Mouse (Mus musculus) thymus, postnatal 4 days (tissue): ENCODE data around the gene Fgfr2.
A peak's percentile ranks its signal among the peaks of the same experiment; 100 is the strongest.

Experiments used
- DNase-seq: peaks from one replicate; pipeline ENCODE4 v3.0.0; 2021

Fgfr2 gene

DNA sequence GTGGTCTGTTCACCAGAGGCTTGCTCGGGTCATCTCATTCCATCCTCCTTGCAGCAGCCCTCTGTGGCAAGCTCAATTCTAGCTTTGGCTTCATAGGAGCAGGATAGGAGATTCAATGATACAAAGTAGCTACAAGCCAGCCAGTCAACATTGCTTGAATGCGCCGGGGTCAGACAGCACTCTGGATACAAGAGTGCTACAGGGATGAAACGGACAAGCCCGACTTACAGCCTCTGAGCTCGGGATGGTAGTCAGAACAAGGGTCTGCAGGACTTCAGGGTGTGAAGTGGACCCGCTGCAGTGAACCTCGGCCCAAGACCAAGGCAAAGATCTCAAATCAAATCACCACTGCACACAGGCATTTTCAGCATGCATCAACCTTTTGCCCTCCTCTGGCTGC lies 1244.3 kb downstream of the Fgfr2 start:
- no peak for DNase-seq

DNA sequence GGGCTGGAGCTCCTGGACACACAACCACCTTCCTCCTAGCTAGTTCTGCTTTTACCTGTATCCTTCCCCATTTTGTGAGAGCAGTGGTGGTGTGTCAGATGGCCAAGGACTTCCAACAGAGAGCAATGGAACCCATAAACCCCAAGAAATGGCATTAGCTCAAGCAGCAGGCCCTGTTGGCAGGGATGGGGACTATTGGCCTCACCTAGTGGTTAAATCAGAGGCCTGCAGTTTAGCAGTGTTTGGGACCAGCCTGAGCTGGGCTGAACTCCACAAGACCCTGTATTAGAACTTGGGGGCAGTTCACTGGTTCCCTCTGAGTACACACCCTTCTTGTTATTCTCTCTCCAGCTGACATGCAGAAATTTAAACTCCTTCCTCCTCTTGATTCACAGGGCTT lies 1262.0 kb downstream of the Fgfr2 start:
- no peak for DNase-seq

DNA sequence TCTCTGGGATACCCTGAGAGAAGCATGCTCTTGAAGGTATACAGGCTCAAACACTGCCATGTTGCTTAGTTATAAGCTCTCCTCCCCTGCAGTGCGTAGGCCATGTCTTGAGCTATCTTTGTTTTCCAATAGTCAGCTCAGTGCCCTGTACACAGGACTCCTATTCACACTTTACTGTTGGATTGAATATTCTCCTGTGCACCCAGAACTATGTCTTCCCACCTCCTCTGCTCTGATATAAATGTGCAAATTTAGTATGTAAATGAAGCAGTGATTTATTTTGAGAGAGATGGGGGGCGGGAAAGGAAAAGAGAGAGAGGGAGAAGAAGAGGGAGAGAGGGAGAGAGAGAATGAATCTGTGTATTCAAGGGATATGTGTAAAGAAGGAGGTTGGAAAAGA lies 1267.5 kb downstream of the Fgfr2 start:
- no peak for DNase-seq

DNA sequence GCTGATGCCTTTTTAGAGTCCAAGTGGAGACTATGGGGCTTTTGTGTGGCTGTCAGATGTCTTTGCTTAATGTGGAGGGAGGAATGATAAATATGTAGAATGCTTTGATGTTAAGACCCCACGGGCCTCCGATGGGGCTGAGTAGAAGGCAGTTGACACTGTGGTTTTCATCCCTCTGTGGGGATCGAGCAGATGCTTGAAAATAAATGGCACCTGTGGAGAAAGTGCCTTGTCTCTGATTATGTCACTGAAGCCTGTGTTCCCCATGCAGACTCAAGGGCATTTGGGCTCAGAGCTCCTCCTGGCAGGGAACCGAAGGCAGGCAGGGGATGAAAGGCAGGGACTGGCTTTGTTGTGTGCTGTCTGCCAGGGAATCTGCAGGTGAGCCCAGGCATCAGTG lies 1272.6 kb downstream of the Fgfr2 start:
- DNase-seq: no peak

DNA sequence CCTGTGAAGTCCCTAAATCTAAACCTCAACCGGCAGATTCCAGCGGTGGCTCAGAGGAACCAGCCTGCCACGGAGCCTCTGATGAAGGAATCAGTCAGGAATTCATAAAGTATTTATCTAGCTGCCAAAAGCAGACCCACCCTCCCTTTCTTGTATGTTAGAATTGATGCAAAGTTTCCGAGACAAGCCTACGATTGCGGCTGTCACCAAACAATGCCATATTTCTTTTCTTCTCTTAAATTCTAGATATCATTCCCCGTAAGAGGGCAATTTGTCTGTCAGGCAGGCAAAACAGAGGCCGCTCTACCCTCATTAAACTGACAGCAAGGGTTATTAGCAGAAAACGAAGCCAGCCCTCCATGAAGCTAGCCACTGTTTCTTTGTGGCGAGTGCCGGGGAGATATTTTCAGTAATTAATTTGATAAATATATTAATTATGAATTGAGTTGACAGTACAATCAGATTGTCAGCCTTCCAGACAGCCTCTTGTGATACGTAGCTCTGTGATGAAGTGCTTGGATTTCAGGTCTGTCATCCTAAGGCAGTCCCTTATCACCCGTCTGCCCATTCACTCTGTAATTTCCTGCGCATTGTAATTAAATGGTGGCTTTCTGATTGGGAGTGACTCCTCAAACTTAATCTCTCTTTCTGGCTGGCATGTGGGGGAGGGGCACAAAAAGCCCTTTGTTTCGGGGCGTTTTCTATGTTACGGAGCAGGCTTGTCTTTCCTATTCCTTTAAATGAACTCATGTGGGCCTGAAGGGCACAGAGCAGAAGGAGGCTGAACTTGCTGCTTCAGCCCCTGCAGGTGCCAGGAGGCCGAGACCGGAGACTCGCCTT lies 1276.9 kb downstream of the Fgfr2 start:
- DNase-seq: no peak

DNA sequence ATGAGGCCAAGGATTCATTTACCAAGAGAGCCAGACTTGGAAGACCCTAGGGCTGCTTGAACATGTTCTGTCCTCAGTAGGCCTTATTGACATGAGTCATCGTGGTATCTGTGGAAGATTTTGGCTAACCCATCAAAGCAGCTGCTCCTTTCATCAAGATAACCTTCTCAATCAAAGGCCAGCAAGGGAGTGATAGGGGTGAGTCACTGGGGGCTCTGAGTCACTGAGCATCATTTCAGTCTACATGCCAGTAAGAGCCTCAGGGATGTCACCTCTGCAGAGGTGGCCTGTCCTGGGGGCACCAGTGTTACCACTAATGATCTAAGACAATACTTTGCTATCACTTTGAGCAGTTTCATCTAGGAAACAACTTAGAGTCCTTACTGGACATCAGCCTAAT lies 1292.9 kb downstream of the Fgfr2 start:
- DNase-seq: no peak

DNA sequence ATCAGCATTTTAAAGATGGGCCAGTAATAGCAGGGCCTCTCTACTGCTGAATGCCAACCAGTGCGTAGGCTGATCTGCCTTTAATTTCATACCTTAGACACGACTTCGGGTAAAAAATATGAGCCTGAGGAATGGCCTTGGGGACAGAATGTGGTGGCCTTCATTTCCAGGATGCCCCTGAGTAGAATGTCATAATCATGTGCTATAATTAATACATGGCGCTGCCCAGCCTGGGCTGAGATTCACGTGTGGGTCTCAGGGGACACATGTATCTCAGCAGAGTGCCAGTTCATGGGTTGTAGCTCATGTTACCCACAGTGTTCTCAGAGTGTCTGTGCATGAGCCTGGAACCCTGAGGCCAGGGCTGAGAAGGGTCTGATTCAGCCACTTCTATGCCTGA lies 1296.3 kb downstream of the Fgfr2 start:
- DNase-seq: no peak

DNA sequence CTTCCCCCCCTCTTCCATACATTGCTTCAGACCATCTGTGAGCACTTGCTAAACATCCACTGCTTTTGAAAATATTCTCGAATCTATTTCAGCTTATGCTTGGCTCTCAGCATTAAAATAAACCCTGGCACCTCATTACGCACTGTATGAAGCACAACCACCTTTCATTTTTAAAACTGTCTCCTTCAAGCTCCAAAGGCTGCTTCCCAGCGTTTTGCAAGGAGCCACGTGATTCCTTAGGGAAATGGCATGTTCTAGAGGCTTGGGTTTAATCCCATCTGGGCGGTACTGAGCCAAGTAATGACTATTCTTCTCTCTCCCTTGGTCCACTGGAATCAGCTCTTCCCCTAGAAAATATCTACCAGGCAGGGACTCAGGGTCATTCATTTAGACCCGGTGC lies 1305.2 kb downstream of the Fgfr2 start:
- no peak for DNase-seq

DNA sequence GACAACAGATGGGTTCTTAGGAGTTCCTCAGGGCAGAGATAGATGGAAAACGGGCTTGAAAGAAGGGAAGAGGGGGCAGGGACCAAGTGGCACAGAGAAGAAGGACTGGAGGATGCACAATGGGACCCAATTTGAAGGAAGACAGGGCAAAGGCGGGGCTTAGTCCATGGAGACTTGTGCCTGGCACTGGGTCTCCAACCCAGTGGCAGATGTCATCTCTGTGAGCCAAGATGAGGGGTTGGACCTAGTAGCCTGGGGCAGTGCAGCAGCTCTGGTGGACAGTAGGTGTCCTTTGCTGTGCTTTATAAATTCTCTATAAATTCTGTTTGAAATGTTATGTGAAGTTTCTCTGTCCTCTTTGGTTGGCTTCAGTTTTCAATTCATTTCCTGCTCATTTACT lies 1306.5 kb downstream of the Fgfr2 start:
- DNase-seq: no peak

DNA sequence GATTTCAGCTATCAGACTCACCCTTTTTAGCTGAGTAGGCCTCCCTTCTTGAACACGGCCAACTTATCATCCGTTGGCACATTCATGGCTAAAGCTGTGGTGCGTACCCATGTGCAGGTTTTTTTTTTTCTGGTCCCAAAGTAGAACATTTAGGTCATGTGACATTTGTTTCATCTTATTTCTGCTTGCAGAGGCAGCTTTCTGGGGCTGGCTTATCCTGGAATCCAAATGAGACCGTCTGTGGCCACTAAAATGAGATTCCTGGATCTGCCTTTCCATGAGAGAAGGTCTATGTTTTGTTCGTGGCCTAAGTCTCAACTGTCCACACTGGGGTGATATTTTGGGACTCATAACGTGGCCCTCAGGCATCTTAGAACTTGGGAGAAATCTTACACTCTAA lies 1311.0 kb downstream of the Fgfr2 start:
- no peak for DNase-seq

DNA sequence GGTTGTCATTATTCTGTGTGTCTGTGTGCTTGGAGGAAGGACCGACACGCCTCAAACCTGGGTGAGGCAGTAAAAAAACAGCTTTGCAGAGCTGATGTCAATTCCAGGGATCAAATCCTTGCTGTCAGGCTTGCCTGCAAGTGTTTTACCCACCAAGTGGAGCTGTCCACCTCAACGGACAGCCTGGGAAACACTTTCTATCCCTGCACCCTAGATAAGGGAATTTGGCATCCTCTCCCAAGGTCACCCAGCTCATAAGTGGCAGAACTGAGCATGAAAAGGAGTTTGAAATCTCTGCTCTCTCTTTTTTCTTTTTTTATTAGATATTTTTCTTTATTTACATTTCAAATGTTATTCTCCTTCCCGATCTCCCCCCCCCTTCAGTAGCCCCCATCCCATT lies 1312.2 kb downstream of the Fgfr2 start:
- DNase-seq: no peak

DNA sequence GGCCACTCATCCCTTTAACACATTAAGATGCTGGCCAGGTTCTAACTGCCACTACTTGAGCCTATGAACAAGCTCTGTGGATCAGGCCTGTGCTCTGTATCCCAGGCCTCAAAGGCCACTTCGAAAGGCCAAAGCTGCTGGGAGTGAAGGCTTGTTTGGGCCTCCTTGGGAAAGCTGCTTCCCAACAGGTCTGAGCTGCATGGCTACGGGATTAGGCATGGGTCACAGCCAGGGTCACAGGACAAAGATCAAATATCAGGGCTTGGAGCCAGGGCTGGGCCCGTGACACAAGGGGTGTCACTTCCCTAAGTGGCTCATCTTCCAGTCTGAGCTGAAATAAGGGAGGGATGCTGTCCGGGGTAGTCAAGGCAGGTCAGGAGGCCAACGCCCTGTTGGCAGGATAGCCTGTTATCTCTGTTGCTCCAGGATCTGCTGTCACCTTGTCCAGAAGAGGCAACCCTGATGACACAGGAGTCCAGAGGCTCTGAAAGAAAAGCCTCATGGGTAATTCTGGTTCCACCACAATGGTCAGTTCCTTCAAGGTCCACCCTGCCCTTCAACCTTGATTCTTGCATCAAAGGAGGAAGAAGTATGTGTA lies 1313.5 kb downstream of the Fgfr2 start:
- no peak for DNase-seq

DNA sequence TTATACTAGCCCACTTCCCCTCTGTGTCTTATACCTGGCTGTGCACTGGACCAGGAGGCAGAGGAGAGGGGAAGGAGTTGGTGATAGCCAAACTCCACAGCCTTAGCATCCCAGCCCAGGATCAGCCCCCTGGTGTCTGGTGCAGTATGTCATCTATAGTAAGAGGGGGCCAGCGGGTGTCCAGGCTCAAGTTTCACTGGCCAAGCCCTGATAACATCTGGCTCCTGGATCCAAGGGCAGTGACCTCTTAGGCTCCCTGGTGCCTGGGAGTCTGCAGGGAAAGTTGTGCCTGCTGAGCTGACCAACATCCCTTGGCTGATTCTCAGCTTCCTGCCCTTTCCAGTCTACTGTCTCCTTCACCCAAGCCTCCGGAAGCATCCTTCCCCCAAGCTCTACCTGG lies 1315.9 kb downstream of the Fgfr2 start:
- no peak for DNase-seq

DNA sequence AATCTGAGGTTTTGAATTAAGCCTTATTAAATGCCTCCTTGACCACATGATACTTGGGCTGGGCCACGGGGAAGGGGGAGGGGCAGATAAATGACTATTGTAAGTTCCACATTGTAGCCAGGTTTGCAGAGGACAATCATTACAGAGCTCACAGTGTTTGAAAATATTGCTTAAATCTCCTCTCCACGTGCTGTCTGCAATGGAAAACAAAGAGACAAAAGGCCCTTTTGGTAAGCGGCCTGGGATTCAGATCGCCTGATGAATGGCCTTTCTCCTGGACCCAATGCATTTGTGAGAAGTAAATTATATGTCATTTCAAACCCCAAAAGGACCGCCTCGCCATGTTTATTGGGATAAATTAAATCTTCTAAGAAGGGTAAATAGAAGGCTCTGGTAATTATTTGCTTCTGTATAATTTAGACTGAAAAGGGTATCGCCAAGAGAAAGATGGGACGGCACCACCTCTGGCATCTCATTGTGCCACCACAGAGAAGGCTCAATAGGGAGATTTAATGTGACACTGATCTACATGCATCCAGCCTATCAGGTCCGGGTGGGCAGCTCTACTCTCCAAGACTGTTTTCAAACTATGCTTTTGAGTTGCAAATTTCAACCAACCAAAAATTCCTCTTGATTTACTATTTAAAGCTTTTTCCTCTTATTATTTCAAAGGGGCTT lies 1317.5 kb downstream of the Fgfr2 start:
- DNase-seq: no peak

DNA sequence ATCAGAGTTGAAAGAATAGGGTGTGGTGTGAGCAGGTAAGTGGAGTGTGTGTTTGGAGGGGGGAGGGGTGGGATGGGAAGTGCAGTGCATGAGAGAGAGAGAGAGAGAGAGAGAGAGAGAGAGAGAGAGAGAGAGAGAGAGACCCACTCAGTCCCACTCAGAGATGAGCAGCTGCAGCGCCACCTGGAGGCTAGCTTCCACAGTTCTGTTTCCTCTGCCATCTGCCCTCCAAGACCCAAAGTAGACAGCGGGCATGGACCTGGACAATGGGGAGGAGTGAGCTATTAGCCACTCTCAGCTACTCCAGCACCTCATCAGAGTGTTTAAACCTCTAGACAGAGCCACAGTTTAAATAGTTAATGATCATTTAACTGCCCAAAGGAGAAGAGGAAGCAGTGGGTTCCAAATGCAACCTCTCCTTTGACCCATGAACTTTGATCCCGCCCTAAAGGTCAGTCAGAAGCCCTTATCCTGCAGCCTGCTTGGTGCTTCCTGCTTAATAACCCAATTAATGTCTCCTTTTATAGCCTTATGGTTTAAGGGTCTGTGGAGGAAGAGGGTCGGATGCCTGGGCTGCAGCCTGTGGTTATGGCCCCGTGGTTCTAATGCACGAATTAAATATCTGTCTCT lies 1322.6 kb downstream of the Fgfr2 start:
- DNase-seq: peak; percentile 67

DNA sequence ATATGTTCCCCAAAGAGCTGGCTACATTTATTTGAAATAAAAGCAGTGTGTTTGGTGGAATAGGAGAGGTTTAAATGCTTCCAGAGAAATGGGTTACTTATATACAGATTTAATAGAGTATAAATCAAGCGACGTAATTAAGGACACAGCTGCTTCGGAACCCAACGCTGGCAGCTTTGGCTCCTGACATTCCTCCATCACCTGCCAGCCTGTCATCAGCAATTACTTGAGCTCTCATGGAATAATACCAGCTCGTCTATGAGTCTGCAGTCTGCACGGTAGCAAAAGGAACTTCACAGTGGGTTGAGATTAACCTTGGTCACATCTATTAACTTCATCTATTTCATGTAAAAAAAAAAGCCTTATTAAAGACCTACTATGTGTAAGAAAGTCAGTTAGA lies 1326.0 kb downstream of the Fgfr2 start:
- no peak for DNase-seq

DNA sequence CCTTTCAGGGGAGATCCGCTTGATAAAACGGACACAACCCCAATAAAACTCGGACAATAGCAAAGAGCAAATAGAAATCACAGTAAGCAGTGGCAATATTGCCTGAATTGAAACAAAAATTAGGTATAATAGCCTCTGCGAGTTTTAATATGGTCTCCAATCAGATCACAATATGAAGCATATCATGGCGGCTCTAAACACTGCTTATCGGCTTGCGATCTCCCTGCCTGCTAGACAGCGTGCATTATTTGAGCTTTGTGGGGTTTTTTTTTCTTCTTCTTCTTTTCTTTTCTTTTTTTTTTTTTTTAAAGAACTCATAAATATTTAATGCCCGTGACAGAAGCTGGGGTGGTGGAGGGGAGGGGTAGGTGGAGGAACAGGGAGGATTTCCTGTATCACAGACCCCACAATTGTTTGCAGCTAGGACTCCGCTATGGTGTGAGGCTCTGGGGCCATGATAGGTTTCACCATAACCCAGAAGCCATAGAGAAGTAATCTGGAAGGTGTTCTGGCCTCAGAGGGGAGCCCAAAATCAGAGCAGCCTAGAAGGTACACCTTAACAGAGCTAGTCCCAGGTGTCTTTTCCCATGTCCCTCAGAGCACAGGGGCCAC lies 1334.4 kb downstream of the Fgfr2 start:
- DNase-seq: no peak

DNA sequence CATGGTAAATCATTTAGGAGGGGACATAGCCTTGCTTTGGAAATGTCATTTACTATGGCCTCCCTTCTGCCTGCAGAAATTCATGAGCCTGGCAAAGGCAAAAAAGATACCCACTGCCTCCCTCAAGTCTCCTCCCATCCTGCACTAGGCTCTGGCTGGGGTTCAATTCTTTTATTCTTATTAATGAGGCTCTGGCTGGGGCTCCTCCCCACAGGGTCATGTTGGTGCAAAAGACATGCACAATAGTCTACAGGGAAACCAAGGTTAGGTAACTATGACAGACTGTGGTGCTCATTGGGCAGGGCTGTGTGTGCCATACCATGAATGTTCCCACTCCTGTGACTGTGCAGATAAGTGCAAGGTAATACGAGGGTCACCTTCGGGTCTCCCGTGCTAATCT lies 1337.4 kb downstream of the Fgfr2 start:
- DNase-seq: no peak

DNA sequence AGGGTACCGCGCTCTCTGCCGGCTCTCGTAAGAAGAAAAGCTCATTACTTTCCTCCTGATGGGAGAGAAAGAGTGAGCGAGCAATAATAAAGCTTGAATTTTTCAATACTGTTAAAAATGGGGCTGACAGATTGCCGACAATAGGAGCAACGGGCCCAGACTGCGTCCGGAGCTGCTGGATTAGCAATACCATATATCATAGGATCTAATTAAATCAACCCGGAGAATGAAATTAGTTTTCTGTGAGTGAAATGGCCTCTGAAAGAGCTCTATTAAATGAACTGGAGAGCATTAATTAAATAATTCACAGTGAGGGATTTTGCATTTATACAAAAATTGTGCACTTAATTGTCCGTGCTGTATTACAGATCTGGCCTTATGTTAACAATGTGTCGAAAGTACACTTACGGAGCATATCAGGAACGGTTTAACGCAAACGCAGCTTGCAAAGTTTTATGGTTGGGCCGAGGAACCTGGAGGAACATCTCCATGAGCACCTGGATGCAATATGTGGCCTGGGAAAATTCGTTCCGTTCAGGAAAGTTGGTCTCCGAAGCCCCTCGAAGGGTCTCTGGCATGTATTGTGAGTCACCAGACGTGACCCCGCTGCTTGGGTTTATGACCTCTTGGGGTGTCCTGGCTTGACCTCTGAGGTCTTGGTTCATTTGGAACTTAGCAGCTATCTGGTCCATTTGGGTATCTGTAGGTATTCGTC lies 1344.7 kb downstream of the Fgfr2 start:
- no peak for DNase-seq

DNA sequence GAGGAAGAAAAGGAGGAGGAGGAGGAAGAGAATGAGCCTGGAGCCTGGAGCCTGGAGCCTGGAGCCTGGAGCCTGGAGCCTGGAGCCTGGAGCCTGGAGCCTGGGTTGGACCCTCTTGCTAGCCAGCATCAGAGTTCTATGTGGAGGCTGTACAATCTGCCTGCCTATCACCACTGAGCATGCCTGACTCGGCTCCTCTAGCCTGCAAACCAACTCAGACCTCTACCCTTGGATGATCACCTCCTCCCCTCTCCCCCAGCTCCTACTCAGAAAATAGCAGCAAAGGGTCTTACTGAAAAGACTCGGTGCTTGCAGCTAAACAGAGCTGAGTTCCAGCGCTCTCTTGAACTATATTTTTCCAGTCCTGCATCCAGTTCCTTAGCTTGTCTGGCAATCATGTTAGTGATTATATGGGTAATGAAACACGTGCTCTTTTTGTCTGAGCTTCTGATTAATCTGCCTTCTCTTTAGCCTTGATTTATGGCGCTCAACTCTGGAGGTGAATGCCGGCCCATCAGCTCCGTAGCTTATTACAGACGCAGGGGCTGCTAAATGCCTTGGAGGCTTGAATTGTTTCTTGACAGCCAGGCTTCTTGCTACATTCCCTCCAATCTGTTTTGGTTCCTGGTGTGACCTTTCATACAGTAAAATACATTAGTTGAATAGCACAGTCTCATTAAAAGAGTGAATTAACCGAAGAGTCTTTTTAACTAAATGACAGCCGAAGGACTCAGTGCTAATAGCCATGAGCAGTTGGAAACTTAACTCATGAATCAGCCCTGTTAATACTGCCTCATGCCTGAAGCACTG lies 1345.5 kb downstream of the Fgfr2 start:
- DNase-seq: no peak

DNA sequence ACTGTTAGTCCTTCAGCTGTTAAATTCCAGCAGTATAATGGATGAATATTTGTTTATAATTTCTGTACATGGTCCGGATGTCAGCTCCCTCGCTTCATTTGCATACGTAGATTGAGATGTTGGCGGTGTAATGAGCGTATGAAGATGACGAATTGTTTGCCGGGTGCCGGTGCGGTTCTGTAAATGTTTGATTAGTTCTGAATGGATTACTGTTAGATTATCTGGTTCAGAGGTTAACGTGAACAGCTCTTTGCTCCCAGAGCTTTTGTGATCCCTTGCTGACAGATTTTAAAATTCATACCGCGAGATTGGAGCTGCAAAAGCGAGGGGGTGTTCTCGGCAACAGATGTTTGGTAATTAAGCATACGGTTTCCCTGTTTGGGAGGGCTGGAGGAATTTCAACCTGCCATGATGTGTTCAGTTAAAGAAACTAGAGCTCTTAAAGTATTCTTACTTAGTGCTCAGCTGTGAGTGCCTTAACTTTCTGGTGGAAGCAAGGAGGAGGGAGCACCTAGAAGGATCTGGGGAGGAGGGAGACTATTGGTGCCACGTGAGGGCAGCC lies 1346.9 kb downstream of the Fgfr2 start:
- no peak for DNase-seq
